Mouse (Mus musculus): ENCODE measurements around the gene Mkln1.
A peak's percentile ranks its signal among the peaks of the same experiment; 100 is the strongest.

Mkln1 gene

DNA sequence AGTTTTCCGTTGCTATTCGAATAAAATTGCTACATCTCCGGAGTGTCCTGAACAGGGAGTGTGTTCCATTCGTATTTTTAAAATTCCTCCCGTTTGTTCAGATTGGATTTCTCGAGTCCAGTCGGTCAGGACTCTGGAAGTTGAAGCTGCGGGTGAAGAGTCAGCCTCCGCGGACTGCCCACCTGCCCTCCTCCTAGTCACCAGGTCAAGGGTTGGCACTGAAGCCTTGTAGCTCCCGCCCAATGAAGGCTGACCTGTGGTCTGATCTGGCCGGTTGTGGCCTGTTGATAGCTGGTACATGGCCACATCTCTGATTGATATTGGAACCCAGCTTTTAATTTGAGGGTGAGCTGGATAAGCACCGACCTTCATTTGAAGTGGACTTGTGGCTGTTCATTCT is 1.0 kb downstream of the Mkln1 start:
- peak; percentile 33 for DNase-seq

DNA sequence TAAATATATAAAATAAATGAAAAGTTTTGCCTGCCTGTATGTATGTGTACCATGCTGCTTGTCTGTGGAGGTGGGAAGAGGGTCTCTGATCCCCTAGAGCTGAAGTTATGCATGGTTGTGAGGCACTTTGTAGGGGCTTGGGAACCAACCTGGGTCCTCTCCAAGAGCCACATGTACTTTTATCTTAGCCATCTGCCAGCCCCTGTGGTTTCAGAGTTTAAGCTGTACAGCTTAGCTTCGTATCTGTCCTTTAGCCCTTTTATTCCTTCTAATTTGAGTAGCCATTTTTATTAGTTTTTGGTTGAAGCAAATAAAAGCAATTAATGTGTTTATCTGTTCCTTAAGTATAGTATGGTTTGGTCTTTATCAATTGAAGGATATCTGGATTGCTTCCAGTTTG is 12.5 kb downstream of the Mkln1 start:
- DNase-seq: no peak

DNA sequence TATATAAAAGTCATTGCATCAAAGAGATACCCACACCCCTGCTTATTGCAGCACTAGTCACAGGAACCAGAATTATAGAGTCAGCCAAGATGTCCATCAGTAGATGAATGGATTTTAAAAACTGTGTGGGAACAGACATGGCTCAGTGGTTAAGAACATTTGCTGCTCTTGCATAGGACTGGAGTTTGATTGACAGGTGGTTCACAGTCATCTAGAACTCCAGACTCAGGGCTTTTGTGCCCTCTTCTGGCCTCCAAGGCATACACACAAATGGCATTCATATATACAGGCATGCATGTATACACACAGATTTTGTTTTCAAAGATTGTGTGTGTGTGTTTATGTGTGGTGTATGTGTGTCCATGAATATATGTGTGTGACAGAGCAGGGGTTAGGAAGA is 14.0 kb downstream of the Mkln1 start:
- peak; percentile 61 for DNase-seq

DNA sequence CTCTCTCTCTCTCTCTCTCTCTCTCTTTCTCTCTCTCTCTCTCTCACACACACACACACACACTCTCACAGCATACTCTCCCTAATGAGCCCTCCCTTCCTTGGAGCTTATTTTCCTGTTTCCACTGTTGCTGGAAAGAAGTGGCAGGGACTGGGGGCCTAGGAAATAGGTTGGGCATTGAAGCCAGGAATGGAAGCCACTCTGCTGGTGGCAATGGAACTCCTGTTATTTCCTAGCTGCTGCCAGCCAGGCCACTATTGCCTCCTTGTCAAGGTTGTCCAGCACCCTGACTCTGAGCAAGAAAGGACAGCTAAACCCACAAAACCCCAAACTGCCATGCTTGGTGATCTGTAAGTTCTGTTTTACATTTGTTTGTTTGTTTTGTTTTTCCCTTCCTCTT is 15.0 kb downstream of the Mkln1 start:
- no peak for DNase-seq

DNA sequence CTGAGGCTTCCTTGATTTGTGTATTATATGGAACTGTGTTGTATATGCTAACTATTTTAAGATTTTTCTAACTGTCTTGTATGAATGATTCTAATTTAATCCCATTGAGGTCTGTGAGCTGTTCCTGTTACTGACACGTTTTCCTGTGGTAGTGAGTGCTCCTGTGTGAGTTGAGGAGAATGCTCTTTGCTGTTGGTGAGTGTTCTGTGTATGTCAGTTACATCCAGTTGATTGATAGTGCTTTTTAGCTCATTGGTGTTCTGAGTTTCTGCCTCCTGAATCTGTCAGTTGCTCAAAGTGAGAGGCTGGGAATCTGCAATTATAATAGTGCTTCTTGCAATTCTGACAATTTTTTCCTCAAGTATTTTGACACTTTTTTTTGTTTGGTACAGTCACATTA is 15.8 kb downstream of the Mkln1 start:
- DNase-seq: no peak

DNA sequence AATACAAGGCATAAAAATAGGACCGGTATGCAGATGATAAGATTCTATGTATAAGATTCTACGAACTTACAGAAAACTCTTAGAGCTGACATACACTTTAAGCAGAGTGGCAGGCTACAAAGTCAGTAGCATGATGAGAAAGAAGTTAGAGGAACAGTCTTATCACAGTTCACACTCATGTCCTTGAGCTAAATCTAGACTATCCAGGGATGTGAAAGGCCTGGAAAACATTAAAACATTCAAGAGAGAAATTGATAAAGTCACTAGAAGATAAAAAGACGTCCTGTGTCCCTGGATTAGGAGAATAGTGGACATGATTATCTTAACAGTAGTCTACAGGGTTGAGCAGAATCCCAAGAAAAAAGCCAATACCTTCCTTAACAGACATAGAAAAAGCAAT is 26.9 kb downstream of the Mkln1 start:
- no peak for DNase-seq

DNA sequence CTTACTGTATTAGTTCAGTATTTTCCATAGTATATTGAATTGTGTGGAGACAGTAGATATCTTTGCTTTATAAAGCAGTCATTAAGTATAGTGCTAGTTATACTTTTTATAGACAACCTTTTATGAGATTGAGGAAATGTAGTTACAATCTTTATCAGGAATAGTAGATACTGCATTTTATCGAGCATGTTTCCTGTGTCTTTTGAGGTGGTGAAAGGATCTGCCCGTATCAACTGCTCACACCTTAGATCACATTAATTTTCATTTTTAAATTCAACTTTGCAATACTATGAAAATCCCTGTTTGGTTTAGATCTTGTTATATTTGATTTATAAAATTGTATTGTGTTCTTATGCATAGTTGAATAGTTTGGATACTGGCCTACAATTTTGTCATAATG is 38.7 kb downstream of the Mkln1 start:
- DNase-seq: no peak

DNA sequence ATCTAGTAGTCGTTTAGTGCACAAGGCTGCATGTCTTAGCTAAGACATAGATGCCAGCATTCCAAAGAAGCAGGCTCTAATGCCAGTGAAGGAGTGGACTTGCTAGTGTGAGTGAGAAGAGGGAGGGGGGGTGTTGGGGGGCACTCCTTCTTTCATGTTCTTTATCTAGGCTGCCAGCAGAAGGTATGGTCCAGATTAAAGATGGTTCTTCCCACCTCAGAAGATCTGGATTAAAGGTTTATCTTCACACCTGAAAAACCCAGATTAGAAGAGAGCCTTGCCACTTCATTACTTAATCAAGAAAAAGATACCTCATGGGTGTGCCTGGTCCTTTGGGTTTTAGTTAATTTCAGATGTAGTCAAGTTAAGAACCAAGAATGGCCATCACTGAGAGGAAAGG is 46.7 kb downstream of the Mkln1 start:
- DNase-seq: peak; percentile 3

DNA sequence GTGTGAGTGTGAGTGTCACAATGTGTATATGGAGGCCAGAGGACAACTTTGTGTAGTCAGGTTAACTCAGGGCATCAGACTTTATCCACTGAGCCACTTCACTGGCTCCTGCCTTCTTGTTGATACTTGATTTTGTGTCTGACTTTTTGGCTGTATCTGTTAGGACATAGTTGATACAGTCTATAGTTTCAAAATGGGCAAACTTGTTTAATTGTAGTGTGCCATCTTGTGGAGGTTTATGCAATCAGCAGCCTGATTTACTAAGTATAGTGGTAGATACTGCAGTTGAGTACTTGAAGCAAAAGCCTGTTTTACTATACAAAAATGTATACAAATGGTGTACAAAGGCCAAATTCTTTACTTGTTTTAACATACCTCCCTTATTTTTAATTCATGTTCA is 55.2 kb downstream of the Mkln1 start:
- DNase-seq: peak; percentile 56

DNA sequence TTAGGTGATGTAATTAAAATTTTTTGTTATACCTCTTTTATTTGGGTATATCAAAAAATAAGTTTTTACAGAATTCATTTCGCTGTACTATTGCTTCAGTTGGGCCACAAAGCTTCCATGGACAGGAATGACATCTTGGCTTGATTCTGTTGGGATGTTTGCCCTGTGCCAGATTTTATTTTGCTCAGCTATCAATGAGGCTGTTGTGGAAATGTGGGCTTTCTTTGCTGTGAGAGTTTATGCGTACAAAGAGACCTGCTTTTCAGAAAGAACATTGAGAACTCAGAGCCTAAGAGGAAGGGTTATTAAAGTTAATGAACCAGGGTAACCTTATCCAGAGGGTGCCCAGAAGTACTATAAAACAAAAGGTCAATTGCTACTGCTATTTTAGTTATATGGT is 56.8 kb downstream of the Mkln1 start:
- no peak for DNase-seq

DNA sequence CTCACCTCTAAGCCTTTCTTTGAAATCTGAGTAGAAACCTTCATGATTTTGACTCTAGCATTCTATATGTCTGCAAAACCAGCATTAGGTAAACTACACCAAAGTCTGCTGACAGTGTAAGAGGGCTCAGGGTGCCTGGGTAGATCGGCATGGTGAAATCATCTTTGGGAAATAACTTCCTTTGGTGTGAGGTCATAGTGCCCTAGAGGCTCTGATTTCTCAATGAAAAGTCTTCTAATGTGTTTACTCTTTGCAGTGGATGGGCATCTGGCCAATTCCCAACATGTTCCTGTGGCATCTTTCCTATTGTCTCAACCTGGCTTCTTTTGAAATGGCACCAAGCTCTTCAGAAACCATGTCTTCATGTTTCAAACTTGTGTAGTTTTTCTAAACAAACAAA is 58.5 kb downstream of the Mkln1 start:
- DNase-seq: no peak

DNA sequence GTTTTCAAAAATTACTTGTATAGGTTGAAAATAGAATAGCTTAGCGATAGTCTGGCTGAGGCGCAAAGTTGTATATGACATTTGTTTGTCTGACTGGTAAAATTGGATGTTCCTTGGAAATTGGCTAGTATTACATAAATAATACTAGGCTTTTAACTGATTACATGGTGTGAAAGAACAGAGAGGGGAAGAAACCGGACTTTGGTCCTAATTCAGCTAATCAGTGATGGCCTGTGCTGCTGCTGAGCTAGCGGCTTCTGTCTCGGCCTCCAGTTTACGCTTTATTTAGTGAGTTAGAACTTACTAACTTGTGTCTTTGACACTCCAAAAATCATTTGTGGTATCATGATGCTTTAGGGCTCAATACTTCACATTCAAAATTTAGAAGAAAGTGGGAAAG is 70.9 kb downstream of the Mkln1 start:
- no peak for DNase-seq

DNA sequence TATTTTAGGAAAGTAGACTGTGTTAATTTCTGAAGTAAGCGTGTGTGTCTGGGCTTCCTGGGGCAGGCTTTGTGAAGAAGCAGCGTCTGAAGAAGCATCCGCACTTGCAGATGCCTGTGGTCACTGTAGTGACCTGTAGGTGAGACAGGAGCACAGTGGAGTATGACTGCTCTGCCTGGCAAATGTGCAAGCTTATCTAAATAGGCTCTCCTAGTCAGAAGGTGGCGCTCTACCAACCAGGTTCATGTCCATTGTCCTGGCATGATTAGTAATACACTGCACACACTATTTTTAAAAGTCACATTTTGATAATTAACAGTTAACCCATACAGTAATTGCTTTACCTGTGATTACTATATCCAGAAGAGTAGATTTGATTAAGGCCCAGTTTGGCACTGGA is 79.7 kb downstream of the Mkln1 start:
- DNase-seq: no peak

DNA sequence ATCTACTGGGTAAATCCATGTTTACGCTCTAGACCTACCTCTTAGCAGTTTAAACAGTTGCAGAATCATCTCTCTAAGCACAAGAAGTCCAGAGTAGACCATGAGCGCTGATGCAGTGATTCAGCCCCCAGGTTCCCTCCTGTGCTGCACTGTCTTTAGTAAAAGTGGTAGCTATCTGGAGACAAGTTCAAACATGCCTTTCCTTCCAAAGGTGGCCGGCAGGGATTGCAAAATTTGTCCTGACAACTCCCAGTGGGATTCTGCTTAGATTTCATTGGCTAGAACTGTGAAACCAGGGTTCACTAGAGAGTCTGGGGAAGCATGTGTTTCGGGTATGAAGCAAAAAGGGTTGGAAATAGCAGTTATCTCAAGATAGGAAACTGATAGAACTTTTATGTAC is 81.5 kb downstream of the Mkln1 start:
- no peak for DNase-seq

DNA sequence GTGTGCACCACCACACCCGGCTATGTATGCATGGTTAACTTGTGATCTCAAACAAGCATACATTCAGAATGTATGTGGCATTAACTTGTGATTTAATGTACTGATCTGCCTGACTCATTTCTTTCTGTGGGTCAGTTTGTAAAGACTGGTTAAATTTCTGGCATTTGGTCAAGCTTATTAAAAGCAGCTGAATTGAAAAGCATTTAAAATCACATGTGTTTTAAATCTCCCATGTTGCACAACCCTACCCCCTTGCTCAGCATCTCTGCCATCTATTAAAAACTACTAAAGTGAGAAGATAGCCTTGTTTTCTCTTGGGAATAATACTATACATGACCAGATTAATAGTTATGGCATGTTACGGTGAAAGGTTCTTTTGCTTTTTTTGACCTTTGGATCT is 88.1 kb downstream of the Mkln1 start:
- no peak for DNase-seq

DNA sequence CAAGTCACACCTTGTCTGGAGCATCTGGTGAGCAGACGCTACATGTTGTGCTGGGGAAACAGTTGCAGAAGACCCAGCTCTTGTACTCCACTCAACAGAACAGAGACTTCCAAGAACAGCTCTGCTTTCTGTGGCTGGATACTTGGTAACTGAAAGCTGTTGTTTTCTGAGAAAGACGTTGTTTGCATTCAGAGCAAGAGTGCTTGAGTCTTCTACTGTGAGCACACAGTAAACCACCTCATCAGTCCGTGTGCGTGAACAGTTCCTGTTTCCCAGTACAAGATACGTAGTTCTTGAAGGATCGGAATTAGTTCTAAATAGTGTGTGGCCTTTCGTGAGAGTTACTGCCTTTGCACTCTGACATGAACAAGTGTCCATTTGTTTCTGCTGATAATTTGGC is 91.4 kb downstream of the Mkln1 start:
- DNase-seq: no peak

DNA sequence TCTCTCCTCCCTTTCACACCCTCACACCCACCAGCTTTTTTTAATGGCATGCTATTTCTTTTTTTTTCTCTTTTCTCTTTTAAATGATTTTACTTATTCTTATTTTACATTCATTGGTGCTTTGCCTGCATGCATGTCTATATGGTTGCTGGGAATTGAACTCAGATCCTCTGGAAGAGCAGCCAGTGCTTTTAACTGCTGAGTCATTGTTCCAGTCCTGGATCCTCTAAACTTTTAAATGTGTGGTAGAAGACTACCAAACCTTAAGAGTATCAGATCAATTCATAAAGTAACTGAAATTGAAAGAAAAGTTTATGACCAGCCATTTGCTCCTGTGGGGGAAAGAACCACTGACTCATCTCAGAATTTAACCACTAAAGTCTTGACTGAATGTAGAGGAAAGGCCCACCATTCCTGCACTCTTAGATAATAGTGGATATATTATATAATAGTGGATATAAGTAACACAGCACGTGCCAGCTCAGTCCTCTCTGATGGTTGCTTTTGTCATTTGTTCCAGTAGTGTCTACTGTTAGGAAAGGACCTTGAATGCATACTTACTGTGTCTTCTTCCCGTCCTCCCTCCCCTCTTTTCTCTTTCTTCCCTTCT is 96.7 kb downstream of the Mkln1 start:
- no peak for DNase-seq

DNA sequence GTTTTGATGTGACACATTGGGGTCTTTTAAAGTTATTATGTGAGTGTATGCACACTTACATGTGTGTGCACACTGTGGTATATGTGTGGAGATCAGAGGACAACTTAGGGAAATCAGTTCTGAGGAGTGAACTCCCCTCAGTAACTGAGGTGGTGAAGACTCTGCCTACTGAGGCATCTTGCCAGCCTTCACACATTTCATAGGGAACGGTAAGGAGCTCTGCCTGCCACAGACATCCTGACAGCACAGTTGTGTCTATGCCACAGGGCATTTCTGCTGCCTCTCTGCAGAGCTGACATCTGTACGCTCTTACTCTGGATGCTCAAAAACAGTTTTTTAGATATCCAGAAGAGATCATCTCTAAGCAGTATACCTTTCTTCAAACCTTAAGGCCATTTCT is 97.7 kb downstream of the Mkln1 start:
- DNase-seq: no peak

DNA sequence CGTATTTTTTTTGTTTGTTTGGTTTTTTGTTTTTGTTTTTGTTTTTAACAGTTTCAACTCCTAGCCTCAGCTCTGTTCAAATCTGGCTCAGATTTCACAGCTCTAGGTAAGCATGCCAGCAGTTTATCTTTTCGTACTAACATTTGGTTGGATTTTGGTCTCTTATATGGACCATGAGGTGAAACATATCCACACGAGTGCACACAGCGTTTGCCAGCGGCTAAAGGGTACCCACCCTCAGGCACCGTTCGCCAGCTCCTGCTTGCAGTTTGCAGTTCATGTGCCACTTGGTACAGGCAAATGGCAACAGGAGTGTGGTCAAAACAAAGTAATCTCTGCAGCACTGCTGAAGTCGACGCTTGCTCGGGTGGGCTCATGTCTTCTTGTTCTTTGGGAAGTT is 101.3 kb downstream of the Mkln1 start:
- DNase-seq: no peak

DNA sequence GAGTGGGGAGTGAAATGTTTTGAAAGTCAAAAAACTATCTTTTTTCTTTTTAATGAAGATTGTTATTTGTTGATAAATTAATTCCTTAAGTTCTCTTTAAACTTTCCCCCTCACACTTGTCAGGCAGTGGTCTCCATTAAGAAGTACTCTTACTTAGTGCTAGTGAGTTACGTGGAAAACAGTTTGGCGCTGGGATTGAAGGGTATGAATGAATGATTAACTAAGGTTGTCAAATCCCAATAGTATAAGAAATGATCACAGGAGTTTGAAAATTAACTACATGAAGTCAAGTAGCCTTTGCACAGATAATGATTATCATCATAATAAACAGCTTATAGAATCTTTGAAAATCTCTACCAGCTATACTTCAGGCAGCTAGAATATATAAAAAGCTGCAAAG is 101.7 kb downstream of the Mkln1 start:
- no peak for DNase-seq

DNA sequence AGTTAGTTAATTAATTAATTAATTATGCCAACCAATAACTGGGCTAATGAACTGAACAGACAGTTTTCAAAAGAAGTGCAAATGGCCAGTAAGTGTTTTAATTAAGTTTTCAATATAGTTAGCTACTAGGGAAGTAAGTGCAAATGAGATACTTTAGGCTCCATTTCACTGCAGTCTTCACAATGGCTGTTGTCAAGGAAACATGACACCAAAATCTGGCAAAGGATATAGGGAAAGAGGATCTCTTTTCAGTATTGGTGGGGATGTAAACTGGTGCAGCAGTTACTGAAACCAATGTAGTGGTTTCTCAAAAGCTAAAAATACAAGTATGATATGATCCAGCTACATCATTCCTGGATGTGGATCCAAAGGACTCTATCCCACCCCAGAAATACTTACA is 102.2 kb downstream of the Mkln1 start:
- DNase-seq: no peak

DNA sequence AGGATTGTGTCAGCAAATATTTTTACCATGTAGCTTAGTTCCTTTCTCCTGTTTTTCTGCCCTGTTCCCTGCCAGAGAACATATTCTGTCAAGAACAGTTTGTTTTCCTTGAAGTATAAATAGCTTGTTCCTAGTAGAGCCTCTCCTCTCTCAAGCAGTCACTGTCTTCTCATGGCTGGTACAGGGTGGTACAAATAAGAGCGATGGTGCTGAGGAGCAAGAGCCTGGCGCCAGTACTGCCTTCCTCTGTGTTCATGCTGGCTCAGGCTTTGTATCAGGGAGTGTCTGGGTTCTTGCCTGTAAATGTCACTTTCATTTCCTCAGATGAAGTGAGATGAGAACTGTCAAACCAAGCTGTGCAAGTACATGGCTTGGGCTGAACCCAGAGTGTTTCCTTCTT is 104.1 kb downstream of the Mkln1 start:
- no peak for DNase-seq

DNA sequence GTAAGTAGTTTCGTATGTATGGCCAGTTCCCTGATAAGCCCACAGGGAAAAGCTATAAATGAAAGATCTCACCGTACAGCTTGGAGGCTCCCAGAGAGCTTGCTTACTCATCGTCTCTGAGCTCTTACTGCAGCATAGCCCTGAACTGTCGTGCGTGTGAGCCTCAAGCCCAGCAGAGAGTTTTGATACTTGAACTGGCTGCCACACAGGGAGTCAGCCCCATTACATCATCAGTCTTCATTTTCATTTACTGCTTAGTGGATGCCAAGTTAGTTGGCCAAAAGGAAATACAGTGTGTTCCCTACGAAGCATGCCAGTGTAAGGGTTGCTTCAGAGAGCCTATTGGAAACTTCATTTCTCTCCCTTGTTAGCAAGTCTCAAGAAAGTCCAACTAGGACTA is 115.2 kb downstream of the Mkln1 start:
- no peak for DNase-seq

DNA sequence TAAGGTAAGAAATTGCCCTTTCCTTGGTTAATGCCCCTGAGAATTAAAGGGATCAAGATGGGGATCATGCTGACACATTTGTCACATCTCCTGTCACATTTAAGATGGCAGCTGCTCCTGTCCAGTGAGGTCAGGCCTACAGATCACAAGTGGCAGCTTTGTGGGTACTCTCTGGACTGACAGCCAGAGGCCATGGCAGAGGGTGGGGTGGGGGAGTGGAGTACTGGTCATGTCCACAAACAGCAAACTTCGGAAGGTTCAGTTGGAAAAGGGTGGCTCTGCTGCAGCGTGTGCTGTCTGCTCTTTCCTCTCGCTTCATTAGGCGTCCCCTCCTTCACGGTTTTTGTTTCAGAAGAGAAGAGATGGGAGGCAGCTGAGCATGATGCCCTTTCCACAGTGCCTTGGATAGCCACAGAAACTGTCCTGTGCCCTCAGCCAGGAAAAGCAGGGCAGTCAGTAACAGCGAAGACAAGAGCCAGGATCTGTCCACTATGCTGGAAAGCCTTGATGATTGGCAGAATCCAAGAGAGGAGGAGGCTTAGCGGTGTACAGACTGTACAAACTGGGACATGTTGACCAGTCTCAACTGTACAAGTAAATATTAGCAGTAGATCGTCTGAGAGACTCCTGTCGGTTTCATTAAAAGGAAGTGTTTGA is 119.3 kb downstream of the Mkln1 start:
- peak; percentile 55 for DNase-seq

DNA sequence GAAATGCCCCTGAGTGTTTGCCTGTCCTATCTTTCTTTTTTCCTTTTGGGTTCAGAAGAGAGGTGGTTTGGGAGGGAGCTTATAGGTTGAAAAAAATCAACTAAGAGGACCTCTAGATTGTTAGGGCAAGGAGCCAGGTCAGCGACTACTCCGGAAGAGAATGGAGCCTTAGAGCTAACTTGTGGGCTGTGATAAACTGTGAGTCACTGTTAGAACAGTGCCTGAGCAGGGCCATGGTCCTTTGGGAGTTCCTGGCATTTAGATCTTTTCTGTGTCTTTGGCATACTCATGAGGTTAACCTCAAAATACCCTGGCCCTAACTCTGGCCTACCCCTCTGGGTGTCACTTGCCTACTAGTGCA is 119.8 kb downstream of the Mkln1 start:
- no peak for DNase-seq

Data from retina, postnatal 1 day (tissue).